Mouse (Mus musculus) T-cell, adult 2 months (primary cell): ENCODE measurements around the gene Ext2.

Experiments
- DNase-seq: peaks from one replicate; pipeline ENCODE4 v3.0.0; 2022; ENCODE audit warnings: low spot score

The Ext2 gene

GRCm38 (mm10) chr2:93776267-93777055, 45.9 kb downstream of the Ext2 start:
- DNase-seq, result no peak

- DNase-seq, result no peak
Observed at GRCm38 (mm10) chr2:93775431-93775830, 46.9 kb downstream of the Ext2 start.

- DNase-seq, result no peak
Observed at GRCm38 (mm10) chr2:93774946-93775345, 47.4 kb downstream of the Ext2 start.

- no peak for DNase-seq
Observed at GRCm38 (mm10) chr2:93772765-93773085, 49.6 kb downstream of the Ext2 start.

GRCm38 (mm10) chr2:93772054-93772764, 50.2 kb downstream of the Ext2 start:
- no peak for DNase-seq

- DNase-seq, result no peak
Observed at GRCm38 (mm10) chr2:93770895-93771294, 51.5 kb downstream of the Ext2 start.

- no peak for DNase-seq
Observed at GRCm38 (mm10) chr2:93769875-93770274, 52.5 kb downstream of the Ext2 start.

GRCm38 (mm10) chr2:93765721-93766120, 56.6 kb downstream of the Ext2 start:
- DNase-seq, result peak; percentile 12

- no peak for DNase-seq
Observed at GRCm38 (mm10) chr2:93764211-93764610, 58.2 kb downstream of the Ext2 start.

GRCm38 (mm10) chr2:93760389-93760788, 62.0 kb downstream of the Ext2 start:
- DNase-seq, result no peak

GRCm38 (mm10) chr2:93759173-93759572, 63.2 kb downstream of the Ext2 start:
- no peak for DNase-seq

GRCm38 (mm10) chr2:93758298-93758697, 64.1 kb downstream of the Ext2 start:
- no peak for DNase-seq

- DNase-seq, result no peak
Observed at GRCm38 (mm10) chr2:93754366-93754765, 68.0 kb downstream of the Ext2 start.

GRCm38 (mm10) chr2:93753147-93753758, 69.1 kb downstream of the Ext2 start:
- no peak for DNase-seq

- DNase-seq, result no peak
Observed at GRCm38 (mm10) chr2:93749709-93750108, 72.7 kb downstream of the Ext2 start.

GRCm38 (mm10) chr2:93747538-93748126, 74.7 kb downstream of the Ext2 start:
- no peak for DNase-seq

GRCm38 (mm10) chr2:93746620-93747019, 75.7 kb downstream of the Ext2 start:
- no peak for DNase-seq

- peak; percentile 10 for DNase-seq
Observed at GRCm38 (mm10) chr2:93746162-93746561, 76.2 kb downstream of the Ext2 start.

GRCm38 (mm10) chr2:93745741-93746140, 76.6 kb downstream of the Ext2 start:
- no peak for DNase-seq

GRCm38 (mm10) chr2:93744346-93745229, 77.8 kb downstream of the Ext2 start:
- no peak for DNase-seq

- no peak for DNase-seq
Observed at GRCm38 (mm10) chr2:93741700-93742099, 80.7 kb downstream of the Ext2 start.
